Mouse (Mus musculus) subcutaneous adipose tissue, adult 2 months (tissue): Measurements from ENCODE around the gene Ncor1. TPM values are rescaled to one million over a fixed set of nuclear protein-coding genes. Genes with fewer than 3 reads are reported as not detected.

Experiments used
- polyA plus RNA-seq: library from polyadenylated mRNA; depleted of rRNA; stranded (reverse); fragments of >200 nt; gene quantifications from 2 replicates; pipeline ENCODE4 v1.2.3, GENCODE M21; 2012; ENCODE audit warnings: low replicate concordance; rRNA removed

Ncor1 gene
- polyA plus RNA-seq = 125 and 143 TPM in 2 replicates

GRCm38 (mm10) chr11:62458276-62458724 is at the start of gene Ncor1, which contains the start of gene Pigl:
Gene Ncor1 (minus strand): TSS chr11:62458541.
Gene Pigl (plus strand): TSS chr11:62458460.

DNA sequence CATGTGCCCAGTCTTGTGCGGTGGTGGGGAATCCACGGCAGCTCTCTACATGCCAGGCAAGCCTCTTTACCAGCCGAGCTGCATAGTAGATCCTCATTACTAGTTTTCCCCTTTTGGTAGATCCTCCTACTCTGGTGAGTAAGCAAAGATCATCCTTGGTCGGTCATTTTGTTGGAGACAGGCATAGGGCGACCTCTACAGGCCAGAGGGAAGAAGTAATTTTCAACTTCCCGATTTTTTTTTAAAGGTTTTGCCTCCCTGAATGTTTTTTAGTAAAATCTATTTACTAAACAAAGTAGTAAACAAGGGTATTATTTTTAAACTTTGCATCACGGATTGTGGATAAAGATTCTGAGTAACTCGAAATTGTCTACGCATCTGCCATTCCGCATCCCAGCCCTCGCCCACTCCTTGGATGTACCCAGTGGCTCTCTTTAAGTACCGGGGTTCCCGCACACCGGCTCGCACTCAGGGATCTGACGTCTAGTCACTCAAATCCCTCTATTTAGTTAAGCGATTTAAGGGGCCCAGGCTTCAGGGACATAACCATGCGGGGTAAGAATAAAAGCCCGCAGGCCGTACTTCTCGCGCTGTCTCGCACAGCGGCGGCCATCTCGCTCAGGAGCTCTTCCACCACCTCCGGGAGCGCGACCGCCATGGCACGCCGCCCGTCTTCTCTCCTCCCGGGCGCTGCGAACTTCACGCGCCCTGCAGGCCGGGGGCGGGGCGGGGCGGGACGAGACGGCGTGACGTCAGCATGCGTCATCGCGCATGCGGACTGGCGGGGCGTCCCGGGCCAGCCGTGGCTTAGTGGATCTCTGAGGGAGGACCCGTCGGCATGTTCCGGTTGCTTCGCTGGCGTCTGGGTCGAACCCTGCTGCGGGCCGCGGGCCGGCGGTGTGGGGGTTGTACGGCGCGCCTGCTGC is 177.4 kb downstream of the Ncor1 start, which contains the start of the genes Zswim7 and Ttc19:
Gene Zswim7, minus strand, starts transcription at position 701 of the 926 bp plus-strand sequence.
Gene Ttc19, plus strand, starts transcription at position 799 of the 926 bp plus-strand sequence.

Other genes starting within 250 kb of the Ncor1 start
- 4.8 and 5.2 TPM in 2 replicates for gene Adora2b, start 209.6 kb downstream of the Ncor1 start, polyA plus RNA-seq
- 17.7 and 19.2 TPM in 2 replicates for gene Zswim7, start 177.2 kb downstream of the Ncor1 start, polyA plus RNA-seq
- 7.8 and 13.2 TPM in 2 replicates for gene Ttc19, start 177.1 kb downstream of the Ncor1 start, polyA plus RNA-seq
- 11.1 and 11.2 TPM in 2 replicates for gene Pigl, start 81 bp downstream of the Ncor1 start, polyA plus RNA-seq
- gene Cenpv, start 80.7 kb upstream of the Ncor1 start, polyA plus RNA-seq = 39.3 and 53.6 TPM in 2 replicates
- 1,963 and 2,031 TPM in 2 replicates for gene Ubb, start 92.6 kb upstream of the Ncor1 start, polyA plus RNA-seq
- 14.3 and 27.2 TPM in 2 replicates for gene Trpv2, start 115.9 kb upstream of the Ncor1 start, polyA plus RNA-seq
- gene Lrrc75a, start 190.0 kb upstream of the Ncor1 start, polyA plus RNA-seq = 5.4 and 21.2 TPM in 2 replicates
- gene Mmgt2, start 190.1 kb upstream of the Ncor1 start, polyA plus RNA-seq = 8.0 and 53.5 TPM in 2 replicates